Mouse (Mus musculus) thymus, postnatal 25 days (tissue): Measurements from ENCODE around the gene Fstl5.

Experiments used
- DNase-seq: peaks from one replicate; pipeline ENCODE4 v3.0.0; 2022

Fstl5 gene

GRCm38 (mm10) chr3:76567346-76567745, 493.3 kb downstream of the Fstl5 start:
- DNase-seq, result no peak

GRCm38 (mm10) chr3:76572478-76572877, 498.4 kb downstream of the Fstl5 start:
- no peak for DNase-seq

- no peak for DNase-seq
Measured at GRCm38 (mm10) chr3:76572920-76573541, 499.0 kb downstream of the Fstl5 start.

- no peak for DNase-seq
Measured at GRCm38 (mm10) chr3:76593148-76593547, 519.1 kb downstream of the Fstl5 start.

- DNase-seq, result no peak
Measured at GRCm38 (mm10) chr3:76620044-76620443, 546.0 kb downstream of the Fstl5 start.

- DNase-seq, result no peak
Measured at GRCm38 (mm10) chr3:76654243-76654642, 580.2 kb downstream of the Fstl5 start.

- no peak for DNase-seq
Measured at GRCm38 (mm10) chr3:76670859-76671258, 596.8 kb downstream of the Fstl5 start.

GRCm38 (mm10) chr3:76676006-76676405, 601.9 kb downstream of the Fstl5 start:
- DNase-seq, result no peak

GRCm38 (mm10) chr3:76679853-76680545, 605.9 kb downstream of the Fstl5 start:
- DNase-seq, result no peak

- no peak for DNase-seq
Measured at GRCm38 (mm10) chr3:76680546-76680883, 606.4 kb downstream of the Fstl5 start.

- no peak for DNase-seq
Measured at GRCm38 (mm10) chr3:76697134-76697629, 623.1 kb downstream of the Fstl5 start.

- no peak for DNase-seq
Measured at GRCm38 (mm10) chr3:76739221-76739620, 665.2 kb downstream of the Fstl5 start.
